Mouse (Mus musculus) liver, adult (tissue): ENCODE results near the gene Crebrf.
A peak's percentile ranks its signal among the peaks of the same experiment; 100 is the strongest.

Experiments used
- GATA4 ChIP-seq: IDR thresholded peaks from 2 replicates; pipeline ENCODE4 v1.6.1; 2014; ENCODE audit warnings: mild to moderate bottlenecking, low read length; ENCODE audit not compliant: insufficient replicate concordance

Crebrf gene

GRCm38 (mm10) chr17:26715271-26715758 lies at the start of gene Crebrf:
Gene Crebrf (plus strand): TSS chr17:26715650.
- peak; percentile 32; the same call in 1 of the 2 replicates for TF ChIP-seq GATA4

- TF ChIP-seq GATA4 = no peak
Measured at GRCm38 (mm10) chr17:26671268-26671667, 44.2 kb upstream of the Crebrf start.

DNA sequence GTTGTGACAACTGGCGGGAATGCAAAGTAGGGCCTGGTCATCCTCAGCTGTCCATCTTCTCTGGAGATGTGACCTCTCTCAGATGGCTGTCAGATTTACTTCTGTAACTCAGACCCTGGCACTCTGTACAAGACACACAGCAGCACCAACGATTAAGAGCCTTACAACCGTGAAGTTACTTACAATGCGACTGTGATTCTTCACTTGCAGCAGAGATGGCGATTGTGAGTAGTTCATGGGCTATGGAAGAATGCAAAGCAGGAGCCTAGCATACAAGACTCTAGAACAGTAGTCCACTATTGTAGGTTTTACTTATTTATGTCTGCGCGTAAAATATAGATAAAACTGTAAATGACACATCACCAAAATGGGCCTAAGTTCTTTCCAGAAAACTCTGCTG lies 39.6 kb upstream of the Crebrf start:
- no peak for TF ChIP-seq GATA4

GRCm38 (mm10) chr17:26676252-26676615 lies 39.2 kb upstream of the Crebrf start:
- TF ChIP-seq GATA4 = peak; percentile 18; the same call in 1 of the 2 replicates

GRCm38 (mm10) chr17:26676616-26677376 lies 38.7 kb upstream of the Crebrf start:
- no peak for TF ChIP-seq GATA4

DNA sequence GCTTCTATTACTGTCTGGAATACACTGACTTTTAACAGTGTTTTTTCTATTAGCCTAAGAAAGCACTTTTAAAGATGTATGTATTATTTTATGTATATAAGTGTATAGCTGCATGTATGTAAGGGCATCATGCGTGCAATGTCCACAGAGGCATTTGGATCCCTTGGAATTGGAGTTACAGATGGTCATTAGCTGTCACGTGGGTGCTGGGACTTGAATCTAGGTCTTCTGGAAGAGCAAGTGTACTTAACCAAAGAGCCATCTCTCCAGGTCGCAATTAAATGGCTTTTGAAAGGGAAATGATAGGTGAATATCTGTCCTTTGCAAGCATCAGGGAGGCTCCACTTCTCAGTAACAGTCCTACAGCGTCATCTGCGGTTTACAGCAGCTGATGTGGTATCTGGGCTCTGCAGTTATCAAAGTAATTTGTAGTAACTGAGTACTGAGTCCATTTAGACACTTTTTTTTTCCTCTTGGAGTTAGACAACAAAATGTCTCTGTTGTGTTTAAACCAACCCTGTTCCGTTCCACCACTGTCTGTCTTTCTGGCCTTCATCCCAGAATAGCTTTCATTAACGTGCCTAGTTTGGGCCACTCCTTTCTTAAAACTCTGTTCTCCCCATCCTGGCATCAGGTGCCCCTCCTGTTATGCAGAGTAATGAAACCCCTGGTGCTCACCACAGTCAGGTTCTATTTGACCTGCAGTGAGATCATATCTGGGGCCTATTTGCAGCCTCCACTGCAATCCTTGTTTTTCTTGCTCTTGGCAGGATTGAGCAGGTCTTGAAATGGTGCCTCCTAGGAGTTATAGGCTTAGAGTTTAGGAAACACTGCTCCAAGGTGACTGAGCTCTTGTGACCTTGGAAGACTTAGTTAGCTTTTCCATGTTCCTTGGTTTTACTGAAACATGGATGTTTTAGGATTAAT lies 37.5 kb upstream of the Crebrf start:
- no peak for TF ChIP-seq GATA4

GRCm38 (mm10) chr17:26681276-26681675 lies 34.2 kb upstream of the Crebrf start:
- TF ChIP-seq GATA4 = no peak

GRCm38 (mm10) chr17:26686334-26687000 lies 29.0 kb upstream of the Crebrf start:
- TF ChIP-seq GATA4 = no peak

DNA sequence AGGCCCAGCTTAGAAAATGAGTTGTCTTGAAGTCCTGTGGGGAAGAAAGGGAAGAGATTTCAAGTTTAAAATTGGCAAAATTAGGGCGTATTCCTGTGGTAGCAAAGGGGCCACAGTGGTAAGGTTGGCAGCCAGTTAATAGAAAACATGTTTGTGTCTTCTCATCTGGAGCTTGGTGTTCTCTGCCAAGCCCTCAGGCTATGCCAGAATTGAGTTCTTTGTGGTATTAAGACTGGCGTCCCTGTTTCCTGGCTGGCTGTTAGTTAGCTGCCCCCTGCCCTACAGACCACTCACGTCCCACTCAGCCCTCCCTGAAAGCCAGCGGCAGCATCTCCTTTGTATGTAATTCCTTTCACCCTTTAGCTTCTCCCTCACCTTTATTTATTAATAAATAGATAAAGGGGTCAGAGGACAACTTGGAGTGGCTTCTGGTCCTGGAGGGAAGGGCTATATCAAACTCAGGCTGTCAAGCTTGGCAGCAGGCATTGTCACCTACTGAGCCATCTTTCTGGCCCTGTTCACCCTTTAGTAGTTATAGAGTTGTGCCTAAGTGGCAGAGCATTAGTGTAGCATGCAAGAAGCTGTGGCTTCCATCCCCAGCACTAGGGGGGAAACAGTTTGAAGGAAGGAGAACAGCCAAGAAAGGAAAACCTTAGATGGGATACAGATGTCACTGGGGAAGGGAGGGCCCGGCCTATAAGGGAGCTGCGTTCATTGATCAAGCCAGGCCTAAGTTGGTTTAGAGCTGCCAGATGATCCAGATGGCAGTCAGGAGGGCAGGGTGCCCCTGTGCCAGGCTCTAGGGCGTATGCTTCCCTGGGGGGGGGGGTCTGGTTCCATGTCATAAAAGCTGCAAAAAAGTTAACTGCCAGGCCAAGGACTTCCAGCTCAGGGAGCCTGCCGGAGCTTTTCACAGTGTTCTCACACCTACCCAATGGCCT lies 26.4 kb upstream of the Crebrf start:
- no peak for TF ChIP-seq GATA4

- TF ChIP-seq GATA4 = no peak
Measured at GRCm38 (mm10) chr17:26689810-26690209, 25.6 kb upstream of the Crebrf start.

- no peak for TF ChIP-seq GATA4
Measured at GRCm38 (mm10) chr17:26690236-26690635, 25.2 kb upstream of the Crebrf start.

DNA sequence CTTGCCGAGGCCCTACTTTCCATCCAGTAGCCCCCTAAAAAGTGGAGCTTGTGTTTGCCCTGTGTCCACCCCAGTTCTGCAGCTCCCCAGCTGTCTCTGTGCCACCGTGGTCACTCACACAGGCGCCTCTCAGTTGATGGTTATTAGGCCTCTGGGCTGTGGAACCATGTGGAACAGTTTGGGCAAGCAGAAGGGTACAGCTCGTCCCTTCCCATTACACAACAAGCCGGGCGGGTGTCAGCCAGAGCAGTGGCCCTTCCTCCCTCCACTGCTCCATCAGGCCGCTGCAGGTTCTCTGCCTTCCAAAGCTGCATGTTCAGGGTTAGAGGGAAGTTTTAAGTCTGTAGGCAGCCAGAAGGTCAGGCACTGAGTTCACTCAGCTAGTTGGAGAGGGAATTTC lies 24.3 kb upstream of the Crebrf start:
- TF ChIP-seq GATA4 = no peak

DNA sequence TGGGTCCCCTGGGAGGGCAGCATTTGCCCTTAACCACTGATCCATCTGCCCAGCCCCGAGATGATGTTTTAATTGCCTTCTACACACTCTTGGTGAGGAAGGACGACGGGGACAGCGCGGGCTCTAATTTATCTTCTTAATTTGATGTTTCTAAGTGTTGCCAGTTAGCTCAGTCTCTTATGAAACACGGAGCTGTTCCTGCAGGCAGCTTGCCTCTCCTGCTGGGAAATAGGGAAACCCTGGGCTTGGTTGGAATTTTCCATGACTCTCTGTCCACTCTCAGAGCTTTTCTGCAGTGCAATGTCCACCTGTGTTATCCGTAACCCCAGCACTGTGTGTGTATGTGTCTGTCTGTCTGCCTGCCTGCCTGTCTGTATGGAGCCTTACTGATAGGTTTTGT lies 22.0 kb upstream of the Crebrf start:
- TF ChIP-seq GATA4 = no peak

GRCm38 (mm10) chr17:26694171-26694570 lies 21.3 kb upstream of the Crebrf start:
- TF ChIP-seq GATA4 = no peak
